Mouse (Mus musculus) ovary, adult 18-20 months (tissue): ENCODE measurements around the gene Otulin.

Source experiments
- DNase-seq: peaks from one replicate; pipeline ENCODE4 v3.0.0; 2022; ENCODE audit warnings: low spot score, mixed read lengths

Gene Otulin

GRCm38 (mm10) chr15:27549878-27550277, 80.6 kb downstream of the Otulin start:
- DNase-seq: no peak

- no peak for DNase-seq
These were observed 81.4 kb downstream of the Otulin start for GRCm38 (mm10) chr15:27549071-27549470.

- DNase-seq: no peak
These were observed 82.4 kb downstream of the Otulin start for GRCm38 (mm10) chr15:27548110-27548509.

GRCm38 (mm10) chr15:27545203-27545602, 85.3 kb downstream of the Otulin start:
- no peak for DNase-seq

GRCm38 (mm10) chr15:27539745-27540144, 90.7 kb downstream of the Otulin start:
- DNase-seq: peak; percentile 30

GRCm38 (mm10) chr15:27537519-27538223, 92.8 kb downstream of the Otulin start:
- DNase-seq: no peak

GRCm38 (mm10) chr15:27536771-27537170, 93.7 kb downstream of the Otulin start:
- no peak for DNase-seq

GRCm38 (mm10) chr15:27536186-27536585, 94.3 kb downstream of the Otulin start:
- no peak for DNase-seq

GRCm38 (mm10) chr15:27535681-27536080, 94.8 kb downstream of the Otulin start:
- DNase-seq: no peak

- DNase-seq: no peak
These were observed 97.5 kb downstream of the Otulin start for GRCm38 (mm10) chr15:27533036-27533435.

DNA sequence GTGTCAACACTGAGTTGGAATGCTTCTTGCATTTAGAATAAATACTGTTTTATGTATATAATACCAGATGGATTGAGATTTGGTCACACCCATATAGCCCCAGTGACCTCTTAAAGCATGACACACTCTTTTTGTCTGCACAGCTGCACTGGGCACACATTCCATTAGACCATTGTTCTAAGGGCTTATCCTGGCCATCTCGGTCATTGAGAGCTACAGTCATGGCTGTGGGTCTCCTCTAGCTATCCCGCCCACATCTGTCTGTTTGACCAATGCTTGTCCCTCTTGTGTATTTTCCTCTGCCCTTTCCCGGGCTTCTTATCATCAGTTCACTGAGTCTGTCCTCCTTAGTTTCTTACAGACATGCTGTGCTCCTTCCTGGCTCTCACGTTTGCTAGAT, 100.5 kb downstream of the Otulin start:
- DNase-seq: no peak

GRCm38 (mm10) chr15:27528896-27529295, 101.6 kb downstream of the Otulin start:
- no peak for DNase-seq

DNA sequence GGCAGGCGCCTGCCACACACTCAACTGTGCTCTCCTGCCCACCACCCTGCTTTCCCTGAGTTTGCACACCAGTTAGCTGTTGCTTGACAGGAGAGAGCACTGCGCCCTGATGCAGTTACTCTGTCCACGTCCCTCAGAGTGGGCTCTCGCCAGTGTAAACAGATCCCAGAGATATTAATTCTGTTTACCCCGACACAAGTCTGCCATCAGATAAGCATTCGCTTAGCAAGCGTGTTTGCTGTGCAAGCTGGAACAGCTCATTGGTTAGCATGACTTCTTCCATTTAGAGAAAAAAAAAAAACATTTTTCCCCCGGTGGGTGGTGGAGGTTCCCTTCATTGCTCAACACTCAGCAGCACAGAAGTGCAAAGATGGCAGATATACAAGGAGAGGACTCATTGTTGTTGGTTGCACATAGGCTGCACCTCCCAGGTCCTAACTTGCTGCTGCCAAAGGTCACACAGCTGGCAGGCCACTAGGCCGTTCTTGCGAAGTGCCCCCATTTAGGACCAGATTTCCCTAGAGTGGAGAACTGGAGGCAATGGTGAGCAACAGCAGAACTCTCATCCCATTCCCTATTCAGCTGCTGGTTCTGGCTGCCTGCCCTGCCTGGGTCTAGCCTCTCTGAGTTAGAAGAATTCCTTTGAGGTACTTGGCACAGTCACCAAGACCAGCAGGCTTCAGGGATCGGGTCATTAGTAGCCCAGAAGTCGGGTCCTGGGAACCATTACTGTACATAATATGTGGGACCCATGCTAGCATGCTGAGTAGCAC, 105.1 kb downstream of the Otulin start:
- DNase-seq: no peak

DNA sequence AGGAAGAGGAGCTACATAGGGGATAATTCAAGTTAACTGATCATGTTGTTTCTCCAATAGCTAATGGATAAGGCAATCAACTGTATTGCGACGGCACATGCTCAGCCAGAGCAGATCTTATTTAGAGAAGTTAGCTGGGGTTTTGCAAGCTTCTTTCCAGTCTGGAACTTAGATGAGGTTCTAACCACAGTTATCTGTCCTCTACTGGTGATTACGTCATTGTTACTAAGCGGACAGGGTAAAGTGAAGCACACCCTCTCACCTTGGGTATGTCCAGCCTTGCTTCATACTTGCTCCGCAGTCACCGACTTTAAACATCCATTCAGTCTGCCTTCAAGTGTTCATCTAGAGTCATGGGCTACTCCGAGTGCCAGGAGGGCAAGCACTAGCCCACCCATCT, 110.6 kb downstream of the Otulin start:
- no peak for DNase-seq

GRCm38 (mm10) chr15:27518026-27518425, 112.5 kb downstream of the Otulin start:
- DNase-seq: no peak

DNA sequence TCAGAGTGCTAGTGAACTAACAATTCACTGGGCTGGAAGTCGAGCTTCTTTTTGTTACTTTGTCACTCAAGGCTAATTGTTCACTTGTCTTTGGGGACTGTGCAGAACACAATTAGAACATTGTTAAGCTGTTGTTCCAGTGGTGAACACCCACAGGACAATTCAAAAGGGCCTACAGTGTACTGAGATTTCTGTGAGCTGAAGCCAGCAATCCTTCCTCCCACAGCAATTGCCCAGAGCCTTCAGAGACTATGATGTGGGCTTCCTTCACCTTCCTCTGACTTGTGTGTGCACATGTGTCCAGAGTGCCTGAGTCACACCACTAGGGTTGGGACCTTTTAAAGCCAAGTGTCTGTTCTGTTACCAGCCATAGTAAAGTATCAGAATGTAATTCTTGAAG, 113.6 kb downstream of the Otulin start:
- DNase-seq: no peak

DNA sequence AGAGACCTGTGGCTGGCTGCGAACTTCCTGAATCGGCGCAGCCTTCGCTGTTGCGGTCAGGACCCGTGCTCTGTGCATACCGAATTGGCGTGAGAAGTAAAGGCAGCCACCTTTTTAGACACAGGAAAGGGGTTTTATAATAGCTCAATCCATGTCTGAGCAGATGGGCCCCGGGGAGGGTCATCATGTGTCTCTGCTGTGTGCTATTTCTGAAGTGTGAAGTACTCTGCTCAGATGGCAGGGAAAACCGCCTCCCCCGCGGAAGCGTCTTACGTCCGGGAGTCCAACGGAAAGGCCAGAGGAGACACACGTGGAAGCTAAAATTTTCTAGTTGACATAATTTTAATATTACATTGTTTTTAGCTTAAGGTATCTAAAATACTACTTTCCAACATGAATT, 121.5 kb downstream of the Otulin start:
- no peak for DNase-seq

DNA sequence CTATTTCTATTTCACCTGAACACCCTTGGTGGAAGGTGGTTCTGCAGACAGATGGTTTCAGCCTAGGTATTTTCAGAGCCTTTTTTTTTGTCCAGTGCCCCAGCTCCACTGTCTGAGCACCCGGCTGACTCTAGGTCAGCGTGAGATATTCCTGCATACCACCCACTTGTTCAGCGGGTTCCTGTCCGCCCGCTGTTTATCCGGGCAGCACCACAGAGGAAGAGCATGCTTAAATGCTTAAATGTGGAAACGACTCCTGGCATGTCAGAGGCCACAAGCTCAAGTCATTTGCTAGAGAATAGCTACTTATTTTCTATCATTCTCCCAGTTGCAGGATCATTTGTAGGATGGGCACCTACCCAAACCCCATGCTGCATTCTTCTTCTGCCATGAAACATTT, 122.3 kb downstream of the Otulin start:
- no peak for DNase-seq

DNA sequence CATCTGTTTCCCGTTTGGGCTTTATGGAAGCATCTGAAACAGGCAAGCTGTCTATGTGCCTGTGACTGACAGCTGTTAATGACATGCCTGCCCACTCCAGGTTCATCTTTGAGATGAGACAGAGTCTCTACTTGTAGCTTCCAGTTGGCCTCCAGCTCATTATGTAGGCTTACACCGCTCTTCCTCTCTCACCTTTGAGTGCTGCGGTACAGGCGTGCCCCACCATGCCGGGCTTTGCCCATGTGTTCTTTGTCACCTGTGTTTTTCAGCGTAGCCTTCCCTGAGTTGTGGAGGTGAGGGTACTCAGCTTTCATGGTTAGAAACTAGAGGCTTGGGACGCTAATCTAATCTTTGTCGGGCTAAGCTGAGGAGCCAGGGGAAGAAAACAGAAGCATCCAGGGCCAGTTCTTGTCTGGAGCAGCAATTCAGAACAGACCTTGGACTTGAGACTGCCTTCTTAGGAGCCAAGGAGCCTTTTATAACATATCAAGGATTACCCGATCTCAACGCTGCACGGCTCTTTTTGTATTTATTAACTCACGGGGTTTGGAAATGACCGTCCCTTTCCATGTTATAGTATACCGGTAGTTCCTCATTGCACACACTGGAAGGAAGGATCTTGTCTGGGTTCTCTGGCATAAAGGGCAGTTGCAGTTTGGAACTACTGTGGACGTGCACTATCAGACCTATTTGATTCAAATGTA, 123.4 kb downstream of the Otulin start:
- no peak for DNase-seq

DNA sequence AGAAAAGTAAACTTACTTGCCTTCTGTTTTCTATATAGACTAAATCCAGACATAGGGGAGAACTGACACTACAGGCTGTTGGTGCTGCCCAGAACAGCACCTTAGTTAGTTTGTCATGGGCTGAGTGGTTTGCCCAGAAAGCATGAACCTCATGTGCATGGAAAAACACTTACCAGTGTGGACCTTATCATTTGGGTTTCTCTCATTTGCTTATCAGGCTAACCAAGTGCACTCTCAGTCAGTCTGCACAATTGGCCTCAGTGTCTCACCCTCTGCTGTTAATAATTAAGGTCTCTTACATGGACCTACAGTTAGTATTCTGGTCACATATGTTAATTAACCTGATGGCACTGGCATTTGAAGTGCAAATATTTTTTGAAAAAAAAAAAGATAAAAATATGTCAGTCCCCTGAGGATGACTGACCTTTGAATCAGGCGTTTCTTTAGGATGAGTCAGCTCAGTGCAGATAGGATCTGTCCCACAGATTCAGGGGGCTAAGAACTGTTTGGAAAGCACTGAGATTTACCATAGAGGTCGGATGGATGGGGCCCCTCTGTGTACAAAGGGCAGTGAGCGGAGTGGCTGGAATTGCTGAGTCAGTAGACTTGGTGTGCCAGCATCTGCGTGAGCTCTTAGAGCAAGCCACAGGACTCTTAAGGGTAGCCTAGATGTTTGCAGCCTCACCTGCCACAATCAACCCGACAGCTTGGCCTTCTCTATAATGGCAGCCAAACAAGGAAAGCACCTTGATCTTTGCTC, 124.2 kb downstream of the Otulin start:
- DNase-seq: no peak

GRCm38 (mm10) chr15:27503801-27504730, 126.4 kb downstream of the Otulin start:
- no peak for DNase-seq
